Mouse (Mus musculus) layer of hippocampus, adult 6 months (tissue): ENCODE data around the gene H2-Q7. TPM values are rescaled to one million over a fixed set of nuclear protein-coding genes. Genes with fewer than 3 reads are reported as not detected.

ENCODE experiments used
- long read RNA-seq, 2 experiments: library from polyadenylated mRNA; unstranded; transcript quantifications; one replicate each; pipeline ENCODE4 v2.0.0; 2019 to 2020
- polyA plus RNA-seq: library from polyadenylated mRNA; unstranded; fragments of <200 nt; fragmentation: Nextera tagmentation; gene quantifications from 2 replicates; pipeline ENCODE4 v1.2.3, GENCODE M21; 2021

H2-Q7 gene
- 2.5 and 2.7 TPM in 2 replicates for polyA plus RNA-seq
- long read RNA-seq, experiment 1, partial matches to known transcripts = 0 of 2 reads
- long read RNA-seq, experiment 1, other reads (novel, unspliced or antisense) = 0 of 2 reads
- long read RNA-seq, experiment 2, partial matches to known transcripts = 0 of 2 reads
- long read RNA-seq, experiment 2, other reads (novel, unspliced or antisense) = 1 of 2 reads

DNA sequence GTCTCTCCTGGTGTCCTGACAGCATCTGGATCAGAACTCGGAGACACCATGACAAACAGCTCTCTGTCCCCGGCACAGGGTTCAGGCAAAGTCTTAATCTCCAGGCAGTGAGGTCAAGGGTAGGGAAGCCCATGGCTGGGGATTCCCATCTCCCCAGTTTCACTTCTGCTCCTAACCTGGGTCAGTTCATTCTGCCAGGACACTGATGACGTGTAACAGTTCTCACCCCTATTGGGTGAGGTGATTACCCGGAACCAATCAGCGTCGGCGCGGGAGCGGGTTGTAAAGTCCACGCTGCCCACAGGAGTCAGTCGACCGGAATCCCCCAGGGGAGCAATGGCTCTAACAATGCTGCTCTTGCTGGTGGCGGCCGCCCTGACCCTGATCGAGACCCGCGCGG, at the start of gene H2-Q7:
Gene H2-Q7 (plus strand): TSS at position 271 of the 400 bp plus-strand sequence.

DNA sequence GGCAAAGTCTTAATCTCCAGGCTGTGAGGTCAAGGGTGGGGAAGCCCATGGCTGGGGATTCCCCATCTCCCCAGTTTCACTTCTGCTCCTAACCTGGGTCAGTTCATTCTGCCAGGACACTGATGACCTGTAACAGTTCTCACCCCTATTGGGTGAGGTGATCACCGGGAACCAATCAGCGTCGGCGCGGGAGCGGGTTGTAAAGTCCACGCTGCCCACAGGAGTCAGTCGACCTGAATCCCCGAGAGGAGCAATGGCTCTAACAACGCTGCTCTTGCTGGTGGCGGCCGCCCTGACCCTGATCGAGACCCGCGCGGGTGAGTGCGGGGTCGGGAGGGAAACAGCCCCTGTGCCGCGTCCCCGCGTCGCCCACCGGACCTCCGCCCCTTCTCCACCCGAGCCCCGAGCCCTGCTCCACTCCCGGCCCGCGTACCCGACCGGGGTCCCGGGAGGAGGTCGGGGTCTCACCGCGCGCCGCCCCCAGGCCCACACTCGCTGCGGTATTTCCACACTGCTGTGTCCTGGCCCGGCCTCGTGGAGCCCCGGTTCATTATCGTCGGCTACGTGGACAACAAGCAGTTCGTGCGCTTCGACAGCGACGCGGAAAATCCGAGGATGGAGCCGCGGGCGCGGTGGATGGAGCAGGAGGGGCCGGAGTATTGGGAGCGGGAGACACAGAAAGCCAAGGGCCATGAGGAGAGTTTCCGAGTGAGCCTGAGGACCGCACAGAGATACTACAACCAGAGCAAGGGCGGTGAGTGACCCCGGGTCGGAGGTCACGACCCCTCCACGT, 14.1 kb upstream of the H2-Q7 start, which contains the start of gene H2-Q6:
Gene H2-Q6 (plus strand): TSS at position 227 of the 793 bp plus-strand sequence.

DNA sequence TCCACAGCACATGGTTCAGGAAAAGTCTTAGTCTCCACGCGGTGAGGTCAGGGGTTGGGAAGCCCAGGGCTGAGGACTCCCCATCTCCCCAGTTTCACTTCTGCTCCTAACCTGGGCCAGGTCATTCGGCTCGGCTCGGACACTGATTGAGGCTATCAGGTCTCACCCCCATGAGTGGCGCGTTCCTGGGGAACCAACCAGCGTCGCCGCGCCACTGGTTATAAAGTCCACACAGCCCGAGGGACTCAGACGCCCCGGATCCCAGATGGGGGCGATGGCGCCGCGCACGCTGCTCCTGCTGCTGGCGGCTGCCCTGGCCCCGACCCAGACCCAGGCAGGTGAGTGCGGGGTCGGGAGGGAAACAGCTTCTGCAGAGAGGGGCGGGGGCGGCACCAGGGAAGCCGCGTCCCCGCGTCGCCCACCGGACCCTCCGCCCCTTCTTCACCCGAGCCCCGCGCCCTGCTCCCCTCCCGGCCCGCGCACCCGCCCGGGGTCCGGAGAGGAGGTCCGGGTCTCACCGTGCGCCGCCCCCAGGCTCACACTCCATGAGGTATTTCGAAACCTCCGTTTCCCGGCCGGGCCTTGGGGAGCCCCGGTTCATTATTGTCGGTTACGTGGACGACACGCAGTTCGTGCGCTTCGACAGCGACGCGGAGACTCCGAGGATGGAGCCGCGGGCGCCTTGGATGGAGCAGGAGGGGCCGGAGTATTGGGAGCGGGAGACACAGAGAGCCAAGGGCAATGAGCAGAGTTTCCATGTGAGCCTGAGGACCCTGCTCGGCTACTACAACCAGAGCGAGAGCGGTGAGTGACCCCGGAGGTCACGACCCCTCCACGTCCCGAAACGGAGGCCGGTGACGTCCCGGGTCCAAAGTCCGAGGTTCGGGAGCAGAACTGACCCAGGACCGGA, 31.1 kb downstream of the H2-Q7 start, which contains the start of gene H2-Q10:
Gene H2-Q10 (plus strand): TSS at position 248 of the 910 bp plus-strand sequence.

Other genes starting within 250 kb of the H2-Q7 start
- 1.2 and 1.4 TPM in 2 replicates for gene Ltb, start 244.7 kb upstream of the H2-Q7 start, polyA plus RNA-seq
- 0.09 and 0.19 TPM in 2 replicates for gene Tnf, start 237.1 kb upstream of the H2-Q7 start, polyA plus RNA-seq
- 0.14 and 0.16 TPM in 2 replicates for gene Lta, start 233.8 kb upstream of the H2-Q7 start, polyA plus RNA-seq
- gene Gm16181, start 218.3 kb upstream of the H2-Q7 start, polyA plus RNA-seq = not detected in 2 replicates
- gene Atp6v1g2, start 205.5 kb upstream of the H2-Q7 start, polyA plus RNA-seq = 685 and 716 TPM in 2 replicates
- 6.4 and 9.7 TPM in 2 replicates for gene Nfkbil1, start 203.4 kb upstream of the H2-Q7 start, polyA plus RNA-seq
- 193 and 215 TPM in 2 replicates for gene Ddx39b, start 197.4 kb upstream of the H2-Q7 start, polyA plus RNA-seq
- gene H2-D1, start 176.4 kb upstream of the H2-Q7 start, polyA plus RNA-seq = 68.9 and 78.2 TPM in 2 replicates
- 0.13 TPM in 1 of 2 replicates, not detected in the other for gene H2-Q1, start 118.8 kb upstream of the H2-Q7 start, polyA plus RNA-seq
- gene H2-Q2, start 96.9 kb upstream of the H2-Q7 start, polyA plus RNA-seq = 0.13 and 0.69 TPM in 2 replicates
- 0.09 and 0.36 TPM in 2 replicates for gene H2-Q4, start 59.5 kb upstream of the H2-Q7 start, polyA plus RNA-seq
- 1.2 and 1.6 TPM in 2 replicates for gene H2-Q6, start 14.3 kb upstream of the H2-Q7 start, polyA plus RNA-seq
- not detected in 2 replicates for gene H2-Q10, start 30.9 kb downstream of the H2-Q7 start, polyA plus RNA-seq
- gene Pou5f1, start 66.9 kb downstream of the H2-Q7 start, polyA plus RNA-seq = not detected in 2 replicates
- gene Tcf19, start 77.7 kb downstream of the H2-Q7 start, polyA plus RNA-seq = 4.4 and 6.9 TPM in 2 replicates
- 0.92 and 1.5 TPM in 2 replicates for gene Cchcr1, start 77.9 kb downstream of the H2-Q7 start, polyA plus RNA-seq
- not detected in 2 replicates for gene Psors1c2, start 94.0 kb downstream of the H2-Q7 start, polyA plus RNA-seq
- 0.31 and 0.38 TPM in 2 replicates for gene Cdsn, start 113.0 kb downstream of the H2-Q7 start, polyA plus RNA-seq
- gene 2300002M23Rik, start 128.3 kb downstream of the H2-Q7 start, polyA plus RNA-seq = 0.11 TPM in 1 of 2 replicates, not detected in the other
- not detected in 2 replicates for gene Sfta2, start 162.4 kb downstream of the H2-Q7 start, polyA plus RNA-seq
- gene Gm9573, start 187.5 kb downstream of the H2-Q7 start, polyA plus RNA-seq = not detected in 2 replicates
- not detected in 2 replicates for gene Mucl3, start 204.5 kb downstream of the H2-Q7 start, polyA plus RNA-seq
- 2.7 and 3.8 TPM in 2 replicates for gene Vars2, start 228.4 kb downstream of the H2-Q7 start, polyA plus RNA-seq
- 28.3 and 28.8 TPM in 2 replicates for gene Gtf2h4, start 234.6 kb downstream of the H2-Q7 start, polyA plus RNA-seq